Mouse (Mus musculus): ENCODE results near the gene Stat4.

DNA sequence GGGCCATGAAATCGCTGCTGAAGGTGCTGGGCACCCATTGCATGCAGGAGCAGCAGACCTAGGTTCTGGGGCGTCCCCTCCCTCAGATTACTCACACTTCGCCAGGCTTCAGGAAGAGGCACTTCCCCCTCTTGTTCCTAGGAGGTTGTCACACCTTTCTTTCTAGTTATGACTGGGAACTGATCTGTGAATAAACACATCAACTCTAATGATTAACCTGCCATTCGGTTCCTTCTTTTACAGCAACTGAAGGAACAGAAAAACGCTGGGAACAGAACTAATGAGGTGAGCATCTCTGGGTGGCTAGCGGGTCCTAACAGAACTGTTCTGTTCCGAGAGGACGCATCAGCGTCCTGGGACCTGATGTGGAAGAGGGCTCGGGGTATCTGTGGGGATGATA, 158.0 kb downstream of the Stat4 start:
- TF ChIP-seq POLR2A (IDR thresholded peaks at IDR 0.05; ENCODE audit: low read depth, low read length) (no peak), CTCF (IDR thresholded peaks at IDR 0.05; ENCODE audit: borderline replicate concordance, insufficient read depth, low read length) (no peak)

All from embryonic fibroblast, embryonic 13.5 days (primary cell).